Mouse (Mus musculus) lung, postnatal 0 days (tissue): ENCODE data around the gene Dynlt1f. TPM values are rescaled to one million over a fixed set of nuclear protein-coding genes. Genes with fewer than 3 reads are reported as not detected.
"Not testable (repeated sequence)": the region's sequence is repeated elsewhere in the genome, so short reads cannot be mapped to it uniquely, and the experiment has no call there.

ENCODE experiments used
- ATAC-seq: fragments of 200-750 bp; cut with Nextera tagmentation; 2 replicates; pipeline ENCODE4 v1.8.0; 2017; ENCODE audit warnings: moderate library complexity
- DNase-seq: peaks from one replicate; pipeline ENCODE4 v3.0.0-alpha.2; 2016; ENCODE audit warnings: low spot score
- H3K27ac ChIP-seq: fragments of 300-500 bp; sonication (generic); 2 replicates; pipeline ENCODE4 v1.5.1; 2014; ENCODE audit warnings: antibody characterized with exemption, mild to moderate bottlenecking, low read length, mixed read lengths
- H3K27me3 ChIP-seq: fragments of 300-500 bp; sonication (generic); replicated peaks from 2 replicates; pipeline ENCODE4 v1.6.1; 2014; ENCODE audit warnings: low read length, mixed read lengths; ENCODE audit not compliant: insufficient read depth
- H3K36me3 ChIP-seq: fragments of 300-500 bp; sonication (generic); 2 replicates; pipeline ENCODE4 v1.6.1; 2014; ENCODE audit warnings: low read length, mixed read lengths; ENCODE audit not compliant: insufficient read depth
- H3K4me1 ChIP-seq: fragments of 300-500 bp; sonication (generic); 2 replicates; pipeline ENCODE4 v1.6.1; 2014; ENCODE audit warnings: antibody characterized with exemption, low read depth, low read length, mixed read lengths; ENCODE audit not compliant: insufficient read depth
- H3K4me2 ChIP-seq: fragments of 300-500 bp; sonication (generic); replicated peaks from 2 replicates; pipeline ENCODE4 v1.6.1; 2014; ENCODE audit warnings: low read depth, mild to moderate bottlenecking, low read length, moderate library complexity, mixed read lengths
- H3K4me3 ChIP-seq: fragments of 300-500 bp; sonication (generic); 2 replicates; pipeline ENCODE4 v1.5.1; 2014; ENCODE audit warnings: low read depth, low read length
- H3K9ac ChIP-seq: fragments of 300-500 bp; sonication (generic); replicated peaks from 2 replicates; pipeline ENCODE4 v1.6.1; 2014; ENCODE audit warnings: low read depth, mild to moderate bottlenecking
- H3K9me3 ChIP-seq: fragments of 300-500 bp; sonication (generic); 2 replicates; pipeline ENCODE4 v1.6.1; 2016; ENCODE audit warnings: low read length, mixed read lengths
- CTCF ChIP-seq: IDR thresholded peaks from 2 replicates; pipeline ENCODE4 v1.5.1; 2016; ENCODE audit warnings: antibody characterized with exemption, mild to moderate bottlenecking
- WGBS: fragments of 180-500 bp; shearing (Covaris S2); extraction: QIAGEN DNeasy Blood & Tissue Kit; methylation state at CpG from one replicate; pipeline ENCODE4 v1.1.7; 2014; 5-methylcytosine and 5-hydroxymethylcytosine counted together
- polyA plus RNA-seq: library from polyadenylated mRNA; unstranded; fragments of >200 nt; fragmentation: Nextera tagmentation; extraction: Ambion mirVana; gene quantifications from 2 replicates; pipeline ENCODE4 v1.2.1, GENCODE M21; 2015

Dynlt1f gene
- polyA plus RNA-seq, 1 experiment from 2014 or later, result 185 TPM

GRCm38 (mm10) chr17:6691596-6691995, 35.9 kb upstream of the Dynlt1f start:
- H3K9me3 ChIP-seq, H3K27ac ChIP-seq, ATAC-seq, H3K4me3 ChIP-seq, H3K4me2 ChIP-seq, H3K27me3 ChIP-seq, H3K9ac ChIP-seq, H3K4me1 ChIP-seq, H3K36me3 ChIP-seq: not testable (repeated sequence)
- WGBS, result 4% methylated on average over 2 of the region's 2 CpGs
- TF ChIP-seq CTCF, result peak; percentile 82
- DNase-seq, result peak; percentile 28

DNA sequence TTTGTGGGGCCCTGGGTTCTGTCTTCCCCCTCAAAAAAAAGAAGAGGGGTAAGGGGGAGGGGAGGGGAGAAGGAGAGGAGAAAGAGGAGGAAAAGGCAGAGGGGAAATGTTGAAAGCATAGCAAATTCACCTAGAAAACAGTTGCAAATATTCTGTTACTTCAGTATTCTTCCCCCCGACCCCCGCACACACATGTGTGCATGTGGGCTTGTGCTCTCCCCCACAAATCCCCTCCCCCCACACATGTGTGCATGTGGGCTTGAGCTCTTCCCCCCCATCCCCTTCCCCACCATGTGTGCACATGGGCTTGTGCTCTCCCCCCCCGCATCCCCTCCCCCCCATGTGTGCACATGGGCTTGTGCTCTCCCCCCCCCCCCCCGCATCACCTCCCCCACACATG, 33.6 kb upstream of the Dynlt1f start:
- H3K4me1 ChIP-seq, ATAC-seq, H3K27me3 ChIP-seq, H3K36me3 ChIP-seq, H3K9ac ChIP-seq, DNase-seq, H3K27ac ChIP-seq, H3K9me3 ChIP-seq, H3K4me2 ChIP-seq, H3K4me3 ChIP-seq: not testable (repeated sequence)
- WGBS, result 96% methylated on average over 2 of the region's 4 CpGs

DNA sequence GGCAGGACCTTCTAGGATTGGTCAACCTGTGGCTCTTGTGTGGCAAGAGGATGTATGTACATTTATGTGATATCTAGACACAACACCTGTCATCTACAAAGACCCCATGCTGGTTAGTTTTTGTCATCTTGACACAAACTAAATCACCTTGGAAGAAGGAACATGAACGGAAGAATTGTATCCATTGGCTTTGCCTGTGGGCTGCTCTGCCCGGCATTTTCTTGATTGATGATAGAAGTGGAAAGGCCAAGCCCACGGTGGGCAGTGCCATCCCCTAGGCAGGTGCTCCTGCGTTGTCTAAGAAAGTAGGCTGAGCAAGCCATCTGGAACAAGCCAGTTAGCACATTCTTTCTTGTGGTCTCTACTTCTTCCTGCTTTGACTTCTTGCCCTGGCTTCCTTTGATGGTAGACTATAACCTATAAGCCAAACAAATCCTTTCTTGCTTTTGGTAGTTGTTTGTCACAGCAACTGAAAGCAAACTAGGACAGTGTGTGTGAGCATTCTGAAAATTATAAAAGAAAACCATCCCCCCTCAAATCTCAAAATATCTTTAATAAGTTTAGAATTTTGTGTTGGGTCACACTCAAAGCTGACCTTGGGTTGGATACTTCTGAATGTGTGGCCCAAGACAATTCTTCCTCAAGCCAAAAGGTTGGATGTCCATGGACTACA, 30.7 kb upstream of the Dynlt1f start:
- 89% methylated on average over 2 of the region's 4 CpGs for WGBS
- not testable (repeated sequence) for ATAC-seq, H3K27ac ChIP-seq, H3K4me3 ChIP-seq, H3K4me1 ChIP-seq, H3K9me3 ChIP-seq, H3K36me3 ChIP-seq, H3K9ac ChIP-seq, H3K27me3 ChIP-seq, H3K4me2 ChIP-seq, DNase-seq

DNA sequence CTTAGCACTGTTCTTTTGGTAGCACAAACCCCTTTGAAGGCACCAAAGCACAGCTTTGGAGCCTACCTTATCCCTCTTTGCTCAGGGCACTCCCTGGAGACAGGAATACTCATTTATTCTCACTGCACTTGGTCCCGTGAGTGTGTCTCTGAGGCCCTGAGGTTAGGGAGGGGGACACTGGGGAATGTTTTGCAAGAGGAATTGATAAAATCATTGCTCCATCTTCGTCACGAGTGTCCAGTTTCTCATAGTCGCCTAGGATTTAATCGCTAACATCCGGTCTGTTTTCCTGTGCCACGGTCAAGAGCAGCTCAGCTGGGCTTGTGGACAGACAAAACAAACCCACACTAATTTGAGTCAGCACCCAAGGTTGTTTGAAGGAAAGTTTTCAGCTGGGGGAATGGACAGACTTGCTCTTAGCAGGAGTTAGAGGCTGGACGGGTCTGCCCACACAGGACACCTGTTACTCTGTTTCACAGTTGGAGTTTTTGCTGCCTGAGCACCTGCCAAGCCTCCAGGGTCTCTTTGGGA, 29.7 kb upstream of the Dynlt1f start:
- H3K9me3 ChIP-seq, H3K4me2 ChIP-seq, H3K9ac ChIP-seq, DNase-seq, H3K4me1 ChIP-seq, H3K4me3 ChIP-seq, H3K27me3 ChIP-seq, H3K36me3 ChIP-seq, ATAC-seq, H3K27ac ChIP-seq: not testable (repeated sequence)
- 28% methylated on average over 2 of the region's 8 CpGs for WGBS

DNA sequence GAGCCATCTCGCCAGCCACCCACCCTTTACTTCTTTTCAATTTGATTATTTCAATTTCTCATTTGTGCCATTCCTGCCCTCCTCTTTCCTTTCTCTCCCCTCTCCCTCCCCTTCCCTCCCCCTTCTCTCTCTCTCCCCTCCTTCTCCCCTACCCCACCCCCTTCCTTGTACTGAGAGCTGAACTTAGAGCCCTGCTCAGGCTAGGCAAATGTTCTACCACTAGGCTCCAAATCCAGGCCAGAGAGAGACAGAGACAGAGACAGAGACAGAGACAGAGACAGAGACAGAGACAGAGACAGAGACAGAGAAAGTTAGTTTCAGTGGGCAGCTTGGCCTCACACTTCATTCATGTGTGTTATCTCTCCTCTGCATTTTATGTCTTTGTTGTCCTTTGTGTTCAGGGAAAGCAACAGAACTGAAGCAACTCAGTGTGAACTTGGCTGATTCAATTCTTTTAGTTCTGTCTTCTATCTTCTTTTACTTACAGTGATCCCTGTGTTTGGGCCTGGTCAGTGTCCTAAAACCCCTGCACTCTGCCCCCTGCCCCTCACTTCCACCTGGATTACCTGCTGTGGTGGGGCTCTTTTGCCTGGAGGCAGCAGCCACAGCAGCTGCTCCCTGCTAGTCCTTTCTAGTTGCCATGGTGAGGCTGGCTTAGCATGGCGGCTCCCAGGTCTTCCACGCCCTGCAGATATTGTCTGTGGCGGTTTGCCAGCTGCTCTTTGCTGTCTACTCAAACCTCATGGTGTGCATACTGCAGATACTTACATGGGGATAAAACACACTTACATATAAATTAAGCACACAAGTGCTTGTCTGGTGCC, 29.0 kb upstream of the Dynlt1f start:
- not testable (repeated sequence) for H3K36me3 ChIP-seq, H3K9ac ChIP-seq, H3K27ac ChIP-seq, DNase-seq, H3K4me2 ChIP-seq, H3K4me3 ChIP-seq, H3K27me3 ChIP-seq, H3K9me3 ChIP-seq, H3K4me1 ChIP-seq
- no CpG with 5 or more reads among the region's 4 CpGs for WGBS
- peak; percentile 94 for ATAC-seq

- ATAC-seq, H3K4me3 ChIP-seq, H3K4me2 ChIP-seq, H3K9ac ChIP-seq, H3K9me3 ChIP-seq, H3K36me3 ChIP-seq, DNase-seq, H3K27ac ChIP-seq, H3K27me3 ChIP-seq, H3K4me1 ChIP-seq: not testable (repeated sequence)
- WGBS, result no CpG with 5 or more reads among the region's 5 CpGs
These were observed 28.0 kb upstream of the Dynlt1f start for GRCm38 (mm10) chr17:6683702-6684101.

DNA sequence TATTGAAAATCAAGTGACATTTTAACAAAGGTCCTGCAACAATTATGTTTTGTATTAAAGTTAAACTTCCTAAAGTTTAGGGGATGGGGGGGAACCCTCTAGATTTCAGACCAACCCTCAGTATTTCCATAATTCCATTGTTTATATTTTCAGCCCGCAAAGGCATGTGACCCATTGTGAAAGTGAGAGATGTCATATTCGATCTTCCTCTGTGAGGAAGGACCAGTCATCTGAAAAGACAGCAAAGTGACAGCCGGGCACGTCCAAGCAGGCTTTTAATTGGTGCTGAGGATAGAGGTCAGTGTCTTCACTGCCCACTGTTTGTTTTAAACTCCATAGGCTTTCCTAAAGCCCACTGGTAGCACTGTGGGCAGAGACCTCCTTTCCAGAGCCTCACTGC, 26.0 kb upstream of the Dynlt1f start:
- WGBS, result 40% methylated on average over 4 of the region's 4 CpGs

GRCm38 (mm10) chr17:6678063-6678462, 22.4 kb upstream of the Dynlt1f start:
- H3K4me2 ChIP-seq, H3K9ac ChIP-seq, H3K36me3 ChIP-seq, H3K4me3 ChIP-seq, H3K9me3 ChIP-seq, H3K4me1 ChIP-seq, H3K27me3 ChIP-seq, H3K27ac ChIP-seq: not testable (repeated sequence)
- 20% methylated on average over 1 of the region's 2 CpGs for WGBS
- peak; percentile 48 for DNase-seq
- peak; percentile 97 for ATAC-seq

More for the DNA sequence above, 26.0 kb upstream of the Dynlt1f start:
- not testable (repeated sequence) for H3K9me3 ChIP-seq, H3K4me2 ChIP-seq, H3K4me1 ChIP-seq, H3K27ac ChIP-seq, H3K4me3 ChIP-seq, H3K9ac ChIP-seq, ATAC-seq, H3K36me3 ChIP-seq, H3K27me3 ChIP-seq
- DNase-seq, result peak; percentile 3

- WGBS, result 51% methylated on average over 4 of the region's 5 CpGs
- H3K4me1 ChIP-seq, H3K4me3 ChIP-seq, H3K36me3 ChIP-seq, H3K9ac ChIP-seq, H3K4me2 ChIP-seq, H3K27me3 ChIP-seq, H3K27ac ChIP-seq, H3K9me3 ChIP-seq: not testable (repeated sequence)
- peak; percentile 9 for DNase-seq
- ATAC-seq, result peak; percentile 35
These were observed 18.6 kb upstream of the Dynlt1f start for GRCm38 (mm10) chr17:6674297-6674696.
